Comparison of ENCODE assay signal across 8 mouse cellular contexts in genomic region chr17:33524806-33525373, GRCm38 (mm10). TPM values are rescaled to one million over a fixed set of nuclear protein-coding genes. Genes with fewer than 3 reads are reported as not detected.
A peak's percentile ranks its signal among the peaks of the same experiment; 100 is the strongest.
DNase-seq lines count a peak whose midpoint lies in the region; ATAC-seq and TF ChIP-seq lines count a peak whose summit lies in the region.

No protein-coding gene starts in this region.

- H3K4me1 ChIP-seq in bone marrow, adult 2 months (ENCODE audit: control insufficient read depth, insufficient read depth, low read length) = peaks cover 2% of the 10 kb centered on the region; the same call in 1 of the 2 replicates
- peaks cover 1% of the 10 kb centered on the region for H3K4me1 ChIP-seq in heart, adult 2 months (ENCODE audit: control insufficient read depth, insufficient read depth, low read length)
- peaks cover 20% of the 10 kb centered on the region for H3K4me1 ChIP-seq in midbrain, embryonic 12.5 days

- H3K4me3 ChIP-seq in bone marrow, adult 2 months (replicated peaks; ENCODE audit: control insufficient read depth, low read depth, low read length) = peak overlapping the region; percentile 74
- H3K4me3 ChIP-seq in heart, adult 2 months = peak overlapping the region; percentile 64
- peak overlapping the region; percentile 64 for H3K4me3 ChIP-seq in midbrain, embryonic 12.5 days

- H3K27me3 ChIP-seq in heart, adult 2 months (ENCODE audit: control insufficient read depth, insufficient read depth, low read length) = no peaks in the 10 kb centered on the region
- H3K27me3 ChIP-seq in midbrain, embryonic 12.5 days = no peaks in the 10 kb centered on the region

- peak; percentile 52 for ATAC-seq in midbrain, embryonic 12.5 days (ENCODE audit: low FRiP score, low read depth)

- peak overlapping the region; percentile 69 for H3K4me2 ChIP-seq in midbrain, embryonic 12.5 days (replicated peaks)

- DNase-seq in B cell, adult 2 months = peak; percentile 3 to 4
- DNase-seq in heart, adult 2 months = peak; percentile 56 to 61
- peak; percentile 32 to 59 for DNase-seq in kidney, postnatal 4 days
- DNase-seq in urinary bladder, postnatal 10 days (ENCODE audit: low spot score) = no peak
- DNase-seq in layer of hippocampus, adult 9-10 months (ENCODE audit: low spot score) = no peak
- no peak for DNase-seq in layer of hippocampus, adult 8-10 months (ENCODE audit: low spot score in 2 of 2)

- H3K9ac ChIP-seq in heart, adult 2 months (ENCODE audit: low read depth, low read length) = peak overlapping the region; percentile 79
- H3K9ac ChIP-seq in midbrain, embryonic 12.5 days (replicated peaks) = peak overlapping the region; percentile 66

- H3K36me3 ChIP-seq in heart, adult 2 months (ENCODE audit: control insufficient read depth, insufficient read depth, low read length) = no peaks in the 10 kb centered on the region
- H3K36me3 ChIP-seq in midbrain, embryonic 12.5 days = peaks cover 15% of the 10 kb centered on the region

- no peaks in the 10 kb centered on the region for H3K9me3 ChIP-seq in midbrain, embryonic 12.5 days

- no peak for TF ChIP-seq EP300 in heart, adult 2 months (IDR thresholded peaks at IDR 0.05; ENCODE audit: insufficient read depth, low read depth, low read length)

- no peaks in the 10 kb centered on the region for H3K79me2 ChIP-seq in heart, adult 2 months (replicated peaks; ENCODE audit: control insufficient read depth, insufficient read depth, low read length)

- WGBS in bone marrow, adult 2 months = 19% methylated on average over 2 of the region's 2 CpGs
- 36% methylated on average over 2 of the region's 2 CpGs for WGBS in heart, adult 2 months
- WGBS in midbrain, embryonic 12.5 days = 0% methylated on average over 2 of the region's 2 CpGs

- intact Hi-C loops in heart, adult 2 months (cut with DNase I) = no loop called here

- no peak for TF ChIP-seq CTCF in bone marrow, adult 2 months (IDR thresholded peaks at IDR 0.05; ENCODE audit: control insufficient read depth, insufficient read depth, low read length)
- no peak for TF ChIP-seq CTCF in heart, adult 2 months (IDR thresholded peaks at IDR 0.05)

- no peak for TF ChIP-seq POLR2A in bone marrow, adult 2 months (IDR thresholded peaks at IDR 0.05; ENCODE audit: borderline replicate concordance, control insufficient read depth, low read depth, low read length)
- peak; percentile 74 for TF ChIP-seq POLR2A in heart, adult 2 months (IDR thresholded peaks at IDR 0.05; ENCODE audit: insufficient read depth, low read depth, low read length)

- no peak overlapping the region for H3K27ac ChIP-seq in bone marrow, adult 2 months (ENCODE audit: control insufficient read depth, insufficient read depth, low read depth, low read length, poor library complexity)
- peak overlapping the region; percentile 71 for H3K27ac ChIP-seq in heart, adult 2 months
- peak overlapping the region; percentile 73 for H3K27ac ChIP-seq in midbrain, embryonic 12.5 days (replicated peaks)

RNA-seq across cellular contexts. Expression of gene Adamts10, which starts 0.9 kb away (rescaled TPM):
- 20.2 and 37.3 TPM in 2 replicates for polyA plus RNA-seq in bone marrow, adult 2 months (2011; ENCODE audit: insufficient read depth, insufficient read length, low replicate concordance, missing spikeins)
- total RNA-seq in heart, adult 2 months (2021) = 10 to 100 TPM; 13.6 to 14.7 TPM
- 49.0 and 52.2 TPM in 2 replicates for polyA plus RNA-seq in heart, adult 2 months (2012; rRNA removed)
- polyA plus RNA-seq in midbrain, embryonic 12.5 days (2016; fragmentation: Nextera tagmentation; extraction: Ambion mirVana) = 51.3 and 59.4 TPM in 2 replicates
- total RNA-seq in layer of hippocampus, adult 8-10 months (2022) = 10 to 100 TPM; 25.9 to 42.7 (median 30.9) TPM

RNA-seq across cellular contexts. Expression of gene Myo1f, which starts 30.6 kb away (rescaled TPM):
- 34.6 and 68.8 TPM in 2 replicates for polyA plus RNA-seq in bone marrow, adult 2 months (2011; ENCODE audit: insufficient read depth, insufficient read length, low replicate concordance, missing spikeins)
- 1 to 10 TPM; 2.3 to 3.1 TPM for total RNA-seq in heart, adult 2 months (2021)
- polyA plus RNA-seq in heart, adult 2 months (2012; rRNA removed) = 2.8 and 3.2 TPM in 2 replicates
- 2.6 and 3.5 TPM in 2 replicates for polyA plus RNA-seq in midbrain, embryonic 12.5 days (2016; fragmentation: Nextera tagmentation; extraction: Ambion mirVana)
- 10 to 100 TPM in 2 of 4 experiments, 1 to 10 TPM in 2; 1.3 to 11.8 (median 6.8) TPM for total RNA-seq in layer of hippocampus, adult 8-10 months (2022)

Comparison
In these comparisons a context has a peak if more than half of its experiments do, and no peak if none do; other contexts are left out.
1. DNase-seq: peak in B cell, adult 2 months (2 of 2), heart, adult 2 months (2 of 2) and kidney, postnatal 4 days (2 of 2); none in urinary bladder, postnatal 10 days (single experiment), layer of hippocampus, adult 9-10 months (single experiment) and layer of hippocampus, adult 8-10 months (0 of 2).
2. Peak in every context shown above with its lines, with median percentiles within 50 percentile points of each other: H3K4me3 ChIP-seq.